Mouse (Mus musculus) liver, postnatal 0 days (tissue): ENCODE measurements around the gene Tsku.

Experiments
- CTCF ChIP-seq: sonication (generic); IDR thresholded peaks from 2 replicates; pipeline ENCODE4 v1.5.1; 2016; ENCODE audit warnings: antibody characterized with exemption, low read depth
- EP300 ChIP-seq: IDR thresholded peaks from 2 replicates; pipeline ENCODE4 v1.6.1; 2016; ENCODE audit warnings: antibody characterized with exemption, low read depth, mild to moderate bottlenecking

DNA sequence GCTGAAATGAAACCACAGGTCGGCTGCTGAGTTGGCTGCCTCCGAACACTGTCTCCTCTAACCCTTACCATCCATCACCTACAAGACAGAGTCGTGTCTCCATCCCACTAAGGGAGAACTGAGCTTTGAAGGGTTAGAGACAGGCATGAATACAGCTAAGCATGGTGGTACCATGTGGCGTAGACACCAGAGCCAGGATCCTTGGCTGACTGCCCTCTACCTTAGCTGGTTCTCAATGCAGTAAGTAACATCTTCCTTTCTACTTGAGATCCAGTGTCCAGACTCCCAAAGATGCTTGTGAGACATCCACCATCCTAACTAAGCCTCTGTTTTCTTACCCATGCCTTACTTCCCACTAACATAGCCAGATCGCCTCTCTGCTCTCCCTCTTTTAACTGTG is 7.5 kb downstream of the Tsku start:
- TF ChIP-seq CTCF, result no peak
- no peak for TF ChIP-seq EP300
